Mouse (Mus musculus) MEL (cell line): ENCODE results near the gene Abcc1. TPM values are rescaled to one million over a fixed set of nuclear protein-coding genes. Genes with fewer than 3 reads are reported as not detected.
A peak's percentile ranks its signal among the peaks of the same experiment; 100 is the strongest.

ENCODE experiments used
- DNase-seq: peaks from one replicate; pipeline ENCODE4 v3.0.0; 2011; ENCODE audit warnings: low read depth, low spot score
- H3K27ac ChIP-seq: 2 replicates; pipeline ENCODE4 v1.5.1; 2012; ENCODE audit warnings: low read depth, mild to moderate bottlenecking, control low read depth, low read length, moderate library complexity; ENCODE audit not compliant: control insufficient read depth
- H3K27me3 ChIP-seq, 2 experiments: fragments of 150-350 bp in 1 of 2; sonication (generic) in 1 of 2; 2 replicates each; pipeline ENCODE4 v1.6.1; 2012; ENCODE audit warnings: low read length in 2 of 2, mild to moderate bottlenecking in 2 of 2, improper control_type of control experiment in 1 of 2, moderate library complexity in 1 of 2; ENCODE audit not compliant: insufficient read depth in 2 of 2, control insufficient read depth in 1 of 2
- H3K36me3 ChIP-seq, 2 experiments: 2 replicates each; pipeline ENCODE4 v1.6.1; 2012 to 2014; ENCODE audit warnings: low read length in 2 of 2, improper control_type of control experiment in 1 of 2, inconsistent platforms in 1 of 2, mild to moderate bottlenecking in 1 of 2; ENCODE audit not compliant: insufficient read depth in 2 of 2, control insufficient read depth in 1 of 2
- H3K4me1 ChIP-seq, 2 experiments: fragments of 150-350 bp in 1 of 2; sonication (generic) in 1 of 2; 2 replicates each; pipeline ENCODE4 v1.6.1; 2012; ENCODE audit warnings: low read length in 2 of 2, improper control_type of control experiment in 1 of 2, mild to moderate bottlenecking in 1 of 2; ENCODE audit not compliant: insufficient read depth in 2 of 2, control insufficient read depth in 1 of 2
- H3K4me3 ChIP-seq, 2 experiments: fragments of 150-350 bp in 1 of 2; sonication (generic) in 1 of 2; 2 replicates each; pipeline ENCODE4 v1.5.1; 2012; ENCODE audit warnings: low read depth in 2 of 2, low read length in 2 of 2, mild to moderate bottlenecking in 2 of 2, moderate library complexity in 2 of 2, control low read depth in 1 of 2, improper control_type of control experiment in 1 of 2; ENCODE audit not compliant: control insufficient read depth in 1 of 2, insufficient read depth in 1 of 2
- H3K79me2 ChIP-seq: 2 replicates; pipeline ENCODE4 v1.6.1; 2012; ENCODE audit warnings: mild to moderate bottlenecking, low read length, moderate library complexity; ENCODE audit not compliant: control insufficient read depth, poor library complexity, insufficient read depth
- H3K9ac ChIP-seq: 2 replicates; pipeline ENCODE4 v1.6.1; 2012; ENCODE audit warnings: low read depth, mild to moderate bottlenecking, control low read depth, low read length, moderate library complexity; ENCODE audit not compliant: control insufficient read depth, poor library complexity, severe bottlenecking
- H3K9me3 ChIP-seq: fragments of 150-350 bp; sonication (generic); replicated peaks from 2 replicates; pipeline ENCODE4 v1.6.1; 2012; ENCODE audit warnings: mild to moderate bottlenecking, low read length, improper control_type of control experiment, moderate library complexity; ENCODE audit not compliant: insufficient read depth
- CHD1 ChIP-seq: IDR thresholded peaks from 2 replicates; pipeline ENCODE4 v1.6.1; 2012; ENCODE audit warnings: low read depth, mild to moderate bottlenecking, inconsistent platforms, low read length, improper control_type of control experiment
- CHD2 ChIP-seq: IDR thresholded peaks from 2 replicates; pipeline ENCODE4 v1.6.1; 2011; ENCODE audit warnings: low read length, improper control_type of control experiment
- CTCF ChIP-seq, 3 experiments: IDR thresholded peaks in 2 of 3; conservative IDR thresholded peaks in 1 of 3; 2 replicates each; pipeline ENCODE4 v1.5.1; 2011 to 2012; ENCODE audit warnings: low read length in 3 of 3, low read depth in 2 of 3, mild to moderate bottlenecking in 2 of 3, improper control_type of control experiment in 1 of 3, inconsistent platforms in 1 of 3, mixed read lengths in 1 of 3, moderate library complexity in 1 of 3; ENCODE audit not compliant: control insufficient read depth in 1 of 3, insufficient read depth in 1 of 3, poor library complexity in 1 of 3, severe bottlenecking in 1 of 3
- ELF1 ChIP-seq: IDR thresholded peaks from 2 replicates; pipeline ENCODE4 v1.6.1; 2014; ENCODE audit warnings: low read depth, mild to moderate bottlenecking, inconsistent platforms, low read length, improper control_type of control experiment, moderate library complexity
- EP300 ChIP-seq, 2 experiments: IDR thresholded peaks; 2 replicates each; pipeline ENCODE4 v1.6.1; 2011; ENCODE audit warnings: improper control_type of control experiment in 2 of 2, low read length in 2 of 2, low read depth in 1 of 2, mild to moderate bottlenecking in 1 of 2
- ETS1 ChIP-seq: IDR thresholded peaks from 2 replicates; pipeline ENCODE4 v1.6.1; 2012; ENCODE audit warnings: low read depth, mild to moderate bottlenecking, inconsistent platforms, low read length, improper control_type of control experiment, moderate library complexity
- GATA1 ChIP-seq: IDR thresholded peaks from 2 replicates; pipeline ENCODE4 v1.6.1; 2011; ENCODE audit warnings: low read depth, low read length, improper control_type of control experiment
- HCFC1 ChIP-seq: IDR thresholded peaks from 2 replicates; pipeline ENCODE4 v1.6.1; 2012; ENCODE audit warnings: low read depth, mild to moderate bottlenecking, inconsistent platforms, low read length, improper control_type of control experiment, moderate library complexity
- KAT2A ChIP-seq: conservative IDR thresholded peaks from 2 replicates; pipeline ENCODE4 v1.6.1; 2012; ENCODE audit warnings: low read depth, low read length, improper control_type of control experiment, inconsistent platforms
- MAX ChIP-seq: IDR thresholded peaks from 2 replicates; pipeline ENCODE4 v1.6.1; 2011; ENCODE audit warnings: low read length, improper control_type of control experiment
- MAZ ChIP-seq: IDR thresholded peaks from 2 replicates; pipeline ENCODE4 v1.6.1; 2012; ENCODE audit warnings: low read depth, mild to moderate bottlenecking, inconsistent platforms, low read length, improper control_type of control experiment
- MYB ChIP-seq: IDR thresholded peaks from 2 replicates; pipeline ENCODE4 v1.6.1; 2011; ENCODE audit warnings: mild to moderate bottlenecking, low read depth, low read length, improper control_type of control experiment
- NELFE ChIP-seq: IDR thresholded peaks from 2 replicates; pipeline ENCODE4 v1.6.1; 2011; ENCODE audit warnings: low read depth, low read length, improper control_type of control experiment
- NRF1 ChIP-seq: IDR thresholded peaks from 2 replicates; pipeline ENCODE4 v1.6.1; 2014; ENCODE audit warnings: low read depth, mild to moderate bottlenecking, inconsistent platforms, low read length, improper control_type of control experiment, moderate library complexity; ENCODE audit not compliant: poor library complexity, insufficient read depth, severe bottlenecking
- POLR2A ChIP-seq, 2 experiments: IDR thresholded peaks; 2 replicates each; pipeline ENCODE4 v1.6.1; 2011 to 2012; ENCODE audit warnings: low read length in 2 of 2, mild to moderate bottlenecking in 2 of 2, control low read depth in 1 of 2, improper control_type of control experiment in 1 of 2, low read depth in 1 of 2, moderate library complexity in 1 of 2; ENCODE audit not compliant: control insufficient read depth in 1 of 2, insufficient read depth in 1 of 2, poor library complexity in 1 of 2
- POLR2AphosphoS2 ChIP-seq: IDR thresholded peaks from 2 replicates; pipeline ENCODE4 v1.6.1; 2011; ENCODE audit warnings: low read length, improper control_type of control experiment
- POLR2AphosphoS5 ChIP-seq: IDR thresholded peaks from 2 replicates; pipeline ENCODE4 v1.6.1; 2012; ENCODE audit warnings: low read depth, borderline replicate concordance, mild to moderate bottlenecking, inconsistent platforms, low read length, moderate library complexity, mixed read lengths
- RAD21 ChIP-seq: IDR thresholded peaks from 2 replicates; pipeline ENCODE4 v1.6.1; 2011; ENCODE audit warnings: mild to moderate bottlenecking, low read depth, low read length, improper control_type of control experiment
- RCOR1 ChIP-seq: IDR thresholded peaks from 2 replicates; pipeline ENCODE4 v1.6.1; 2012; ENCODE audit warnings: low read depth, mild to moderate bottlenecking, inconsistent platforms, low read length, improper control_type of control experiment
- SIN3A ChIP-seq: IDR thresholded peaks from 2 replicates; pipeline ENCODE4 v1.6.1; 2012; ENCODE audit warnings: low read length, improper control_type of control experiment, inconsistent platforms
- SMC3 ChIP-seq: IDR thresholded peaks from 2 replicates; pipeline ENCODE4 v1.6.1; 2011; ENCODE audit warnings: low read depth, low read length, improper control_type of control experiment
- TAL1 ChIP-seq: IDR thresholded peaks from 2 replicates; pipeline ENCODE4 v1.6.1; 2012; ENCODE audit warnings: mild to moderate bottlenecking, inconsistent platforms, low read length, moderate library complexity, mixed read lengths
- TBP ChIP-seq: IDR thresholded peaks from 2 replicates; pipeline ENCODE4 v1.8.0; 2011; ENCODE audit warnings: low read depth, low read length, improper control_type of control experiment
- TCF12 ChIP-seq: IDR thresholded peaks from 2 replicates; pipeline ENCODE4 v1.6.1; 2014; ENCODE audit warnings: low read depth, mild to moderate bottlenecking, inconsistent platforms, low read length, improper control_type of control experiment, moderate library complexity
- USF1 ChIP-seq: IDR thresholded peaks from 2 replicates; pipeline ENCODE4 v1.6.1; 2014; ENCODE audit warnings: low read depth, mild to moderate bottlenecking, inconsistent platforms, low read length, improper control_type of control experiment, moderate library complexity
- USF2 ChIP-seq, 2 experiments: IDR thresholded peaks; 2 replicates each; pipeline ENCODE4 v1.6.1; 2011 to 2012; ENCODE audit warnings: improper control_type of control experiment in 2 of 2, low read length in 2 of 2, borderline replicate concordance in 1 of 2, inconsistent platforms in 1 of 2, low read depth in 1 of 2, mild to moderate bottlenecking in 1 of 2; ENCODE audit not compliant: insufficient read depth in 1 of 2
- ZC3H11A ChIP-seq: IDR thresholded peaks from 2 replicates; pipeline ENCODE4 v1.6.1; 2012; ENCODE audit warnings: low read depth, mild to moderate bottlenecking, inconsistent platforms, low read length, improper control_type of control experiment
- ZMIZ1 ChIP-seq: IDR thresholded peaks from 2 replicates; pipeline ENCODE4 v1.6.1; 2012; ENCODE audit warnings: low read depth, mild to moderate bottlenecking, inconsistent platforms, low read length, improper control_type of control experiment, moderate library complexity
- ZNF384 ChIP-seq: IDR thresholded peaks from 2 replicates; pipeline ENCODE4 v1.6.1; 2012; ENCODE audit warnings: low read depth, mild to moderate bottlenecking, inconsistent platforms, low read length, improper control_type of control experiment
- polyA plus RNA-seq, 2 experiments: library from polyadenylated mRNA; stranded (reverse) in 1 of 2; unstranded in 1 of 2; fragments of >175 nt in 1 of 2; fragments of >200 nt in 1 of 2; gene quantifications; 2 replicates each; pipeline versions ENCODE4 v1.2.1 to v1.2.4; 2012; ENCODE audit warnings: low replicate concordance in 2 of 2, low read depth in 1 of 2; ENCODE audit not compliant: insufficient read length in 2 of 2, insufficient read depth in 1 of 2, missing spikeins in 1 of 2
- total RNA-seq: library from RNA; depleted of rRNA; stranded (reverse); fragments of 300-350 nt; gene quantifications from 2 replicates; pipeline ENCODE4 v1.2.3, GENCODE M21; 2012

Gene Abcc1
- total and polyA plus RNA-seq, 3 experiments, result 31.5 to 39.8 (median 34.2) TPM

DNA sequence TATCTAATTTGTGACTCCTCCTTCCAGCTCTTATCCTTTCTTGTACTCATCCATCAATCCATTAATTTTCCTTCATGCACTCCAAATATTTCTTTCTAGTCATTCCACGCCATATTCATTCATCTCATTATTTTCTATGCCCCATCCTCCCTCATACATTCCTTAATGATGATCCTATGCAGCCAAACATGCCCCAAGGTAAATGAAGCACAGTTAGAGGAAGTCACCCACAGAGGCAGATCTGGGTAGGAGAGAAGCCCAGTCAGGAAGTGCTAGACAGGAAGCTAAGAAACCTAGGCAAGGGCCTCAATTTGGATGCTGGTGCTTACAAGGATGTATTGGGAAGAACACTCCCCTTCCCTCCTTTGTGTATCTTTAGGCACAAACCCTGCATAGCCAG, 121.9 kb downstream of the Abcc1 start:
- DNase-seq, result no peak
- TF ChIP-seq RCOR1 (no peak), TBP (no peak), POLR2A (IDR thresholded peaks at IDR 0.05; ENCODE audit: control insufficient read depth in 1 of 2, insufficient read depth in 1 of 2, low read depth in 1 of 2, low read length in 2 of 2, poor library complexity in 1 of 2) (no peak), HCFC1 (no peak), POLR2AphosphoS5 (no peak), CTCF (IDR thresholded peaks at IDR 0.05 in 2 of 3, conservative IDR thresholded peaks at IDR 0.05 in 1 of 3; ENCODE audit: control insufficient read depth in 1 of 3, insufficient read depth in 1 of 3, low read depth in 2 of 3, low read length in 3 of 3, poor library complexity in 1 of 3, severe bottlenecking in 1 of 3) (no peak), ZC3H11A (no peak), TAL1 (no peak), POLR2AphosphoS2 (no peak), SMC3 (no peak), MAZ (no peak), USF2 (IDR thresholded peaks at IDR 0.05; ENCODE audit: borderline replicate concordance in 1 of 2, insufficient read depth in 1 of 2, low read depth in 1 of 2, low read length in 2 of 2) (no peak), ZMIZ1 (no peak), RAD21 (no peak), USF1 (no peak), ZNF384 (no peak), ELF1 (no peak), NRF1 (no peak)
- Histone ChIP-seq H3K4me1 (no peaks in the 10 kb centered on the region), H3K36me3 (no peaks in the 10 kb centered on the region), H3K27me3 (no peaks in the 10 kb centered on the region), H3K27ac (no peak overlapping the region), H3K9ac (no peak overlapping the region), H3K4me3 (no peak overlapping the region), H3K79me2 (no peaks in the 10 kb centered on the region), H3K9me3 (no peaks in the 10 kb centered on the region)

DNA sequence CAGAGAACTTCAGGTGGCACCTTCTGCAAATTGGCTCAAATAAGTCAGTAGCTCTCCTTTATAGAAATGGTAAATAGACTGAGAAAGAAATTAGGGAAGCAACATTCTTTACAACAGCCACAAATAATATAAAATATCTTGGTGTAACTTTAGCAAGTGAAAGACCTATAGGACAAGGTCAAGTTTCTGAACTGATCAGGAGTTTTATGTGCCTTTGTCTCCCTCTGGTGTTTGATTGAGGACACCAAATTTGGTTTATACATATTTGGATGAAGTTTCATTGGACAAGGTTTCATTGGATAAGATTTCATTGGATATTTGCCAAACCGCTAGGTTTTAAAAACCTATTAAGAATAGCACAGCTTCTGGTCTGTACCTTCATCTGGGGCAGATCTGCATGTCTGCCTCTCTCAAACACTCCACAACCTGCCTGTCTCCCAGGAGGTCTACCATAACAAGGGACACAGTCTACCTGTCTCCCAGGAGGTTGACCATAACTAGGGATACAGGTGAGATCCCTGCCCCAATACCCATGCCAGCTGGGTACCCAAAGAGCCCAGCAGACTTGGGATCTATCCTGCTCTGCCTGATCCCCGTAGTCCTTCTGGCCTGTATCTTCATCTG, 132.2 kb downstream of the Abcc1 start:
- H3K27me3 ChIP-seq, result no peaks in the 10 kb centered on the region; a peak in 1 of 4 replicates
- no peak overlapping the region for H3K9ac ChIP-seq
- no peaks in the 10 kb centered on the region for H3K4me1 ChIP-seq
- no peaks in the 10 kb centered on the region for H3K36me3 ChIP-seq
- H3K27ac ChIP-seq, result no peak overlapping the region
- H3K4me3 ChIP-seq, result no peak overlapping the region
- DNase-seq, result peak; percentile 63
- no peaks in the 10 kb centered on the region for H3K9me3 ChIP-seq
- no peaks in the 10 kb centered on the region for H3K79me2 ChIP-seq
- TF ChIP-seq RAD21, result peak; percentile 93
- TF ChIP-seq EP300 (IDR thresholded peaks at IDR 0.05; ENCODE audit: low read depth in 1 of 2, low read length in 2 of 2), result no peak
- TF ChIP-seq NRF1, result no peak
- TF ChIP-seq POLR2AphosphoS5, result no peak
- TF ChIP-seq GATA1, result no peak
- TF ChIP-seq TAL1, result no peak
- peak; percentile 79 for TF ChIP-seq ZC3H11A
- no peak for TF ChIP-seq USF2 (IDR thresholded peaks at IDR 0.05; ENCODE audit: borderline replicate concordance in 1 of 2, insufficient read depth in 1 of 2, low read depth in 1 of 2, low read length in 2 of 2)
- no peak for TF ChIP-seq POLR2AphosphoS2
- no peak for TF ChIP-seq MAZ
- TF ChIP-seq CTCF (IDR thresholded peaks at IDR 0.05 in 2 of 3, conservative IDR thresholded peaks at IDR 0.05 in 1 of 3; ENCODE audit: control insufficient read depth in 1 of 3, insufficient read depth in 1 of 3, low read depth in 2 of 3, low read length in 3 of 3, poor library complexity in 1 of 3, severe bottlenecking in 1 of 3), result peak in 2 of 3 experiments; percentile 29 to 82; a peak in 4 of 6 replicates
- TF ChIP-seq TCF12, result no peak
- no peak for TF ChIP-seq ETS1
- TF ChIP-seq SMC3, result peak; percentile 91
- no peak for TF ChIP-seq MAX
- no peak for TF ChIP-seq RCOR1
- TF ChIP-seq ZNF384, result no peak
- no peak for TF ChIP-seq CHD2
- no peak for TF ChIP-seq MYB
- no peak for TF ChIP-seq SIN3A
- TF ChIP-seq KAT2A, result no peak
- no peak for TF ChIP-seq USF1
- TF ChIP-seq CHD1, result no peak
- no peak for TF ChIP-seq HCFC1
- TF ChIP-seq NELFE, result no peak
